Mouse (Mus musculus): ENCODE measurements around the gene Rab5a. TPM values are rescaled to one million over a fixed set of nuclear protein-coding genes. Genes with fewer than 3 reads are reported as not detected.
A peak's percentile ranks its signal among the peaks of the same experiment; 100 is the strongest.

The Rab5a gene
- total RNA-seq (2021) = 100 to 1,000 TPM; 120 to 127 TPM

- peak; percentile 98 to 100 for DNase-seq (ENCODE audit: extremely low spot score in 1 of 2, low spot score in 2 of 2)
- intact Hi-C loops (cut with DNase I) = no loop called here
Observed at GRCm38 (mm10) chr17:53478858-53479603, at the start of gene Rab5a. Gene Rab5a, plus strand, starts transcription at chr17:53479234.

GRCm38 (mm10) chr17:53456152-53456551 is 22.9 kb upstream of the Rab5a start:
- intact Hi-C loops (cut with DNase I) = no loop called here

GRCm38 (mm10) chr17:53456742-53457141 is 22.3 kb upstream of the Rab5a start:
- DNase-seq (ENCODE audit: extremely low spot score in 1 of 2, low spot score in 2 of 2) = no peak
- intact Hi-C loops (cut with DNase I) = no loop called here

More at GRCm38 (mm10) chr17:53456152-53456551, 22.9 kb upstream of the Rab5a start:
- DNase-seq (ENCODE audit: extremely low spot score in 1 of 2, low spot score in 2 of 2) = no peak

GRCm38 (mm10) chr17:53462603-53463495 is 16.2 kb upstream of the Rab5a start, which contains the start of gene Efhb:
Gene Efhb, minus strand, starts transcription at chr17:53463321.
- intact Hi-C loops (cut with DNase I) = no loop called here
- DNase-seq (ENCODE audit: extremely low spot score in 1 of 2, low spot score in 2 of 2) = peak; percentile 21 to 92

- DNase-seq (ENCODE audit: extremely low spot score in 1 of 2, low spot score in 2 of 2) = no peak
- intact Hi-C loops (cut with DNase I) = no loop called here
Observed at GRCm38 (mm10) chr17:53463496-53463840, 15.6 kb upstream of the Rab5a start.

GRCm38 (mm10) chr17:53465569-53465968 is 13.5 kb upstream of the Rab5a start:
- intact Hi-C loops (cut with DNase I) = no loop called here
- peak in 1 of 2 experiments; percentile 23 for DNase-seq (ENCODE audit: extremely low spot score in 1 of 2, low spot score in 2 of 2)

- no peak for DNase-seq (ENCODE audit: extremely low spot score in 1 of 2, low spot score in 2 of 2)
- intact Hi-C loops (cut with DNase I) = no loop called here
Observed at GRCm38 (mm10) chr17:53468697-53469096, 10.3 kb upstream of the Rab5a start.

GRCm38 (mm10) chr17:53478066-53478857 is 772 bp upstream of the Rab5a start:
- DNase-seq (ENCODE audit: extremely low spot score in 1 of 2, low spot score in 2 of 2) = no peak
- intact Hi-C loops (cut with DNase I) = no loop called here

GRCm38 (mm10) chr17:53479604-53480041 is 589 bp downstream of the Rab5a start:
- DNase-seq (ENCODE audit: extremely low spot score in 1 of 2, low spot score in 2 of 2) = peak; percentile 24 to 75
- intact Hi-C loops (cut with DNase I) = no loop called here

GRCm38 (mm10) chr17:53480433-53480832 is 1.4 kb downstream of the Rab5a start:
- intact Hi-C loops (cut with DNase I) = no loop called here
- DNase-seq (ENCODE audit: extremely low spot score in 1 of 2, low spot score in 2 of 2) = no peak

- DNase-seq (ENCODE audit: extremely low spot score in 1 of 2, low spot score in 2 of 2) = no peak
- intact Hi-C loops (cut with DNase I) = no loop called here
Observed at GRCm38 (mm10) chr17:53488291-53489006, 9.4 kb downstream of the Rab5a start.

GRCm38 (mm10) chr17:53489007-53489378 is 10.0 kb downstream of the Rab5a start:
- no peak for DNase-seq (ENCODE audit: extremely low spot score in 1 of 2, low spot score in 2 of 2)
- intact Hi-C loops (cut with DNase I) = no loop called here

GRCm38 (mm10) chr17:53502966-53503365 is 23.9 kb downstream of the Rab5a start:
- intact Hi-C loops (cut with DNase I) = no loop called here

GRCm38 (mm10) chr17:53512311-53512951 is 33.4 kb downstream of the Rab5a start:
- peak; percentile 25 to 30 for DNase-seq (ENCODE audit: extremely low spot score in 1 of 2, low spot score in 2 of 2)
- intact Hi-C loops (cut with DNase I) = loop anchor here (5.0 kb wide), 2 partner anchors 180 to 320 kb away; no protein-coding TSS in a partner anchor

More at GRCm38 (mm10) chr17:53502966-53503365, 23.9 kb downstream of the Rab5a start:
- DNase-seq (ENCODE audit: extremely low spot score in 1 of 2, low spot score in 2 of 2) = no peak

GRCm38 (mm10) chr17:53519364-53519763 is 40.3 kb downstream of the Rab5a start:
- no peak for DNase-seq (ENCODE audit: extremely low spot score in 1 of 2, low spot score in 2 of 2)
- intact Hi-C loops (cut with DNase I) = no loop called here

GRCm38 (mm10) chr17:53520509-53520908 is 41.5 kb downstream of the Rab5a start:
- intact Hi-C loops (cut with DNase I) = no loop called here
- DNase-seq (ENCODE audit: extremely low spot score in 1 of 2, low spot score in 2 of 2) = no peak

- intact Hi-C loops (cut with DNase I) = no loop called here
- no peak for DNase-seq (ENCODE audit: extremely low spot score in 1 of 2, low spot score in 2 of 2)
Observed at GRCm38 (mm10) chr17:53528034-53528433, 49.0 kb downstream of the Rab5a start.

GRCm38 (mm10) chr17:53531160-53531559 is 52.1 kb downstream of the Rab5a start:
- intact Hi-C loops (cut with DNase I) = no loop called here

More at GRCm38 (mm10) chr17:53531160-53531559, 52.1 kb downstream of the Rab5a start:
- DNase-seq (ENCODE audit: extremely low spot score in 1 of 2, low spot score in 2 of 2) = no peak

Data from left cerebral cortex, postnatal 10 days (tissue).